Mouse (Mus musculus) hindbrain, embryonic 13.5 days (tissue): ENCODE measurements around the gene Vmn1r50. TPM values are rescaled to one million over a fixed set of nuclear protein-coding genes. Genes with fewer than 3 reads are reported as not detected.
"Not testable (repeated sequence)": the region's sequence is repeated elsewhere in the genome, so short reads cannot be mapped to it uniquely, and the experiment has no call there.

Experiments used
- ATAC-seq: fragments of 200-750 bp; cut with Nextera tagmentation; 2 replicates; pipeline ENCODE4 v1.8.0; 2017; ENCODE audit warnings: moderate TSS enrichment; ENCODE audit not compliant: low FRiP score
- H3K27ac ChIP-seq: fragments of 300-500 bp; sonication (generic); 2 replicates; pipeline ENCODE4 v1.5.1; 2015; ENCODE audit warnings: inconsistent platforms, mild to moderate bottlenecking, moderate library complexity
- H3K27me3 ChIP-seq: fragments of 300-500 bp; sonication (generic); 2 replicates; pipeline ENCODE4 v1.6.1; 2015; ENCODE audit warnings: mild to moderate bottlenecking, inconsistent platforms
- H3K36me3 ChIP-seq: fragments of 300-500 bp; sonication (generic); 2 replicates; pipeline ENCODE4 v1.6.1; 2015; ENCODE audit warnings: mild to moderate bottlenecking, inconsistent platforms
- H3K4me1 ChIP-seq: fragments of 300-500 bp; sonication (generic); replicated peaks from 2 replicates; pipeline ENCODE4 v1.6.1; 2015; ENCODE audit warnings: inconsistent platforms
- H3K4me2 ChIP-seq: fragments of 300-500 bp; sonication (generic); 2 replicates; pipeline ENCODE4 v1.6.1; 2015; ENCODE audit warnings: inconsistent platforms, mild to moderate bottlenecking, moderate library complexity
- H3K4me3 ChIP-seq: fragments of 300-500 bp; sonication (generic); 2 replicates; pipeline ENCODE4 v1.5.1; 2015; ENCODE audit warnings: mild to moderate bottlenecking, inconsistent platforms
- H3K9ac ChIP-seq: fragments of 300-500 bp; sonication (generic); 2 replicates; pipeline ENCODE4 v1.6.1; 2015; ENCODE audit warnings: mild to moderate bottlenecking, inconsistent platforms
- H3K9me3 ChIP-seq: fragments of 300-500 bp; sonication (generic); 2 replicates; pipeline ENCODE4 v1.6.1; 2016; ENCODE audit warnings: inconsistent platforms
- WGBS: fragments of 180-500 bp; shearing (Covaris S2); methylation state at CpG from one replicate; pipeline ENCODE4 v1.1.7; 2015; 5-methylcytosine and 5-hydroxymethylcytosine counted together
- polyA plus RNA-seq: library from polyadenylated mRNA; unstranded; fragments of >200 nt; fragmentation: Nextera tagmentation; extraction: Ambion mirVana; gene quantifications from 2 replicates; pipeline ENCODE4 v1.2.1, GENCODE M21; 2015

The Vmn1r50 gene
- not detected in 2 replicates for polyA plus RNA-seq

DNA sequence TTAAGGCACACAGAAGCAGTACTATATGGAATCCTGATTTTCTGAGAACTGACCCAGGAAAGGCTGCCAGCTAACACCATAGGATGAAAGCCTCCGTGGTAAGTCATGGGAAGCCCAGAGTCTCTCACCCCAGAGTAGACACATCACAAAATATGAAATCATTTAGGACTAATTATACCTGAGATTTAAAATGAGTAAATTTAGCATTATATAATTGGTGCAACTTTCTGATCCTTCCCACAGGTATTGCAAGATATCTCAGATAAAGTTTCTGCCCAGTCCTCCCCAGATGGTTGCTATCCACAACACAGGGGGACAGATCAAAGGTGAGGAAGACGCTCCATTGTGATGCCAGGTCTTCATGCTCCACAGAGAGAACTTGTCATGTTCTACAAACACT is at the start of gene Vmn1r50:
Gene Vmn1r50, plus strand, starts transcription at position 301 of the 400 bp plus-strand sequence.
- Histone ChIP-seq H3K27me3 (no peaks in the 10 kb centered on the region), H3K4me3 (no peak within 1 kb of the TSS), H3K4me2 (no peak within 1 kb of the TSS), H3K9me3 (peaks cover 4% of the 10 kb centered on the region; the same call in 1 of the 2 replicates), H3K4me1 (no peaks in the 10 kb centered on the region), H3K36me3 (no peaks in the 10 kb centered on the region), H3K27ac (no peak within 1 kb of the TSS), H3K9ac (no peak within 1 kb of the TSS)
- ATAC-seq, result no peak
- WGBS, result 56% methylated on average over 2 of the region's 2 CpGs

DNA sequence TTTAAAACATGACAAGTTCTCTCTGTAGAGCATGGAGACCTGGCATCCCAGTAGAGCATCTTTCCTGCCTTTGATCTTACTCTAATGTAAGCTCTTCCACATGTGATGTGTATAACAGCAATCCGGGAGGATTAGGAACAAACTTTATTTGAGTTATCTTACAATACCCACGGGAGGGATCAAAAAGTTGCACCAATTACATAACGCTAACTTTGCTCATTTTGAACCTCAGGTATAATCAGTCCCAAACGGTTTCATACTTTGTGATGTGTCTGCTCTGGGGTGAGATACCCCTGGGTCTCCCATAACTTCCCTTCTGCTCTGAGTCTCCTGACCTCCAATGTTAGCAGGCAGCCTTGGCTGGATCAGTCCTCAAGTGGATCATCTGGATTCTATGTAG is 22.8 kb upstream of the Vmn1r50 start, which contains the start of gene Vmn1r49:
Gene Vmn1r49, minus strand, starts transcription at position 101 of the 400 bp plus-strand sequence.
- peaks cover 19% of the 10 kb centered on the region; the same call in 1 of the 2 replicates for H3K9me3 ChIP-seq
- no peak within 1 kb of the TSS for H3K9ac ChIP-seq
- no peak within 1 kb of the TSS for H3K4me3 ChIP-seq
- H3K4me1 ChIP-seq, result no peaks in the 10 kb centered on the region
- no peak within 1 kb of the TSS for H3K27ac ChIP-seq
- ATAC-seq, result no peak
- H3K4me2 ChIP-seq, result no peak within 1 kb of the TSS
- WGBS, result 82% methylated on average over 4 of the region's 4 CpGs
- no peaks in the 10 kb centered on the region for H3K27me3 ChIP-seq
- H3K36me3 ChIP-seq, result no peaks in the 10 kb centered on the region

DNA sequence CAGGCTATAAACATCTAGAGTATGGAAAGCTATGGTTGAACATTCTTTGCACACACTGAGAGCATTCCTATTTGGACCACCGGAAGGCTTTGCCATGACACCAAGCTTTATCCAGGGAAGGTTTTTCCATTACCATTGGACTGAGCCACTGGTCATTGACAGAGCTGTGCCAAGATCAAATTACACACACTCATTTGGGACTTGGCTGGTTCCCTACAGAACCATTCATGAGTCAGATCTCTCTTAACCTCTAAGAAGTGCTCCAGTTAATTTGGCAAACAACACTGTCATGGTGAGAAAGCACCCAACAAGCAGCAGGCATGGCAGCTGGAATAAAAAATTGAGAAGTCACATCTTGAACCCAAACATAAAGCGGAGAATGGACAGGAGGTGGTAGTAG is 664 bp upstream of the Vmn1r50 start:
- Histone ChIP-seq H3K4me1 (no peaks in the 10 kb centered on the region), H3K9ac (no peak overlapping the region), H3K4me2 (no peak overlapping the region), H3K4me3 (no peak overlapping the region), H3K27me3 (no peaks in the 10 kb centered on the region), H3K36me3 (no peaks in the 10 kb centered on the region), H3K27ac (no peak overlapping the region), H3K9me3 (peaks cover 4% of the 10 kb centered on the region; the same call in 1 of the 2 replicates)
- no peak for ATAC-seq
- 88% methylated on average over 2 of the region's 2 CpGs for WGBS

DNA sequence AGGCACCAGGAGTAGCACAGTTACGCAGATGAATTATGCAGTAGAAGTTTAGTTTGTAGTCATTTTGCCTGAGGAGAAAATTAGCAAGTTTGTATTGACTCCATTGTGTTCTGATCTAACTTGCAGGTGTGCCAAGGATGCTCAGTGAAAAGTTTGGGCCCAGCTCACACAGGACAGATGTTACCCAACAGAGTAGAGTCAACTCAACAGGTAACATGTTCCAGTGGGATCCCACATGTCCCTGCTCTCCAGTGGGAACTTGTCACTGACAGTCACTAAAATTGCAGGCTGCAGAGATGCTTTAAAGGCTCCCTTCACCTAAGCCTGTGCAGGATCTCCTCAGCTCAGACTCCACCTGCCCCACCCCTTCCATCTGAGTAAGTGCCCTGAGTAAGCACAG is 21.1 kb downstream of the Vmn1r50 start, which contains the start of gene Vmn1r51:
Gene Vmn1r51, plus strand, starts transcription at position 301 of the 400 bp plus-strand sequence.
- not testable (repeated sequence) for H3K4me2 ChIP-seq, H3K4me3 ChIP-seq, H3K27me3 ChIP-seq, H3K9me3 ChIP-seq, ATAC-seq, H3K27ac ChIP-seq, H3K9ac ChIP-seq, H3K36me3 ChIP-seq, H3K4me1 ChIP-seq
- 100% methylated on average over 1 of the region's 1 CpGs for WGBS

Other genes starting within 250 kb of the Vmn1r50 start
- not detected in 2 replicates for gene Vmn1r42, start 225.0 kb upstream of the Vmn1r50 start, polyA plus RNA-seq
- not detected in 2 replicates for gene Vmn1r43, start 225.0 kb upstream of the Vmn1r50 start, polyA plus RNA-seq
- gene Vmn1r44, start 217.8 kb upstream of the Vmn1r50 start, polyA plus RNA-seq, result not detected in 2 replicates
- gene Vmn1r45, start 160.8 kb upstream of the Vmn1r50 start, polyA plus RNA-seq, result not detected in 2 replicates
- gene Vmn1r46, start 132.1 kb upstream of the Vmn1r50 start, polyA plus RNA-seq, result not detected in 2 replicates
- not detected in 2 replicates for gene Vmn1r47, start 85.3 kb upstream of the Vmn1r50 start, polyA plus RNA-seq
- gene Vmn1r48, start 64.6 kb upstream of the Vmn1r50 start, polyA plus RNA-seq, result not detected in 2 replicates
- gene Vmn1r49, start 22.9 kb upstream of the Vmn1r50 start, polyA plus RNA-seq, result not detected in 2 replicates
- not detected in 2 replicates for gene Vmn1r51, start 21.2 kb downstream of the Vmn1r50 start, polyA plus RNA-seq
- gene Vmn1r52, start 73.4 kb downstream of the Vmn1r50 start, polyA plus RNA-seq, result not detected in 2 replicates
- not detected in 2 replicates for gene V1ra8, start 101.4 kb downstream of the Vmn1r50 start, polyA plus RNA-seq
- gene Vmn1r53, start 123.0 kb downstream of the Vmn1r50 start, polyA plus RNA-seq, result not detected in 2 replicates
- not detected in 2 replicates for gene Vmn1r54, start 144.9 kb downstream of the Vmn1r50 start, polyA plus RNA-seq
- gene BC048671, start 199.8 kb downstream of the Vmn1r50 start, polyA plus RNA-seq, result not detected in 2 replicates
- 0.12 and 0.17 TPM in 2 replicates for gene Chst13, start 223.8 kb downstream of the Vmn1r50 start, polyA plus RNA-seq
- not detected in 2 replicates for gene Uroc1, start 231.9 kb downstream of the Vmn1r50 start, polyA plus RNA-seq